Mouse (Mus musculus) ES-E14 (cell line): ENCODE measurements at regions not wholly inside any gene's neighbourhood (a gene's known extent, or its start where the extent isn't known, plus 50 kb on each side); places are given as distances from the start of the nearest gene placed in this dataset.

ENCODE experiments used
- DNase-seq: peaks from one replicate; pipeline ENCODE4 v3.0.0-alpha.2; 2013; ENCODE audit warnings: low read depth, low spot score
- H3K27ac ChIP-seq: 2 replicates; pipeline ENCODE4 v1.5.1; 2012; ENCODE audit warnings: low read depth, mild to moderate bottlenecking, low read length, moderate library complexity, mixed read lengths; ENCODE audit not compliant: poor library complexity, insufficient read depth, severe bottlenecking
- H3K36me3 ChIP-seq: 2 replicates; pipeline ENCODE4 v1.6.1; 2012; ENCODE audit warnings: mild to moderate bottlenecking, low read length, moderate library complexity, mixed read lengths; ENCODE audit not compliant: control insufficient read depth, poor library complexity, insufficient read depth, severe bottlenecking
- H3K4me1 ChIP-seq, 2 experiments: fragments of 150-350 bp in 1 of 2; sonication (generic) in 1 of 2; 2 replicates each; pipeline ENCODE4 v1.6.1; 2012; ENCODE audit warnings: low read length in 2 of 2, mild to moderate bottlenecking in 1 of 2, mixed read lengths in 1 of 2; ENCODE audit not compliant: control insufficient read depth in 2 of 2, insufficient read depth in 2 of 2, poor library complexity in 1 of 2
- H3K4me3 ChIP-seq, 2 experiments: fragments of 150-350 bp in 1 of 2; sonication (generic) in 1 of 2; 2 replicates each; pipeline ENCODE4 v1.5.1; 2012; ENCODE audit warnings: low read length in 2 of 2, low read depth in 1 of 2, mild to moderate bottlenecking in 1 of 2, mixed read lengths in 1 of 2; ENCODE audit not compliant: insufficient read depth in 1 of 2, poor library complexity in 1 of 2, severe bottlenecking in 1 of 2
- H3K9ac ChIP-seq: 2 replicates; pipeline ENCODE4 v1.6.1; 2012; ENCODE audit warnings: low read depth, mild to moderate bottlenecking, low read length, mixed read lengths; ENCODE audit not compliant: poor library complexity, insufficient read depth, severe bottlenecking
- H3K9me3 ChIP-seq: fragments of 150-350 bp; sonication (generic); 2 replicates; pipeline ENCODE4 v1.6.1; 2012; ENCODE audit warnings: low read depth, mild to moderate bottlenecking, low read length; ENCODE audit not compliant: control insufficient read depth, insufficient read depth
- CHD2 ChIP-seq: IDR thresholded peaks from 2 replicates; pipeline ENCODE4 v1.6.1; 2014; ENCODE audit warnings: mild to moderate bottlenecking, low read depth, low read length, inconsistent platforms
- HCFC1 ChIP-seq: IDR thresholded peaks from 2 replicates; pipeline ENCODE4 v1.6.1; 2012; ENCODE audit warnings: low read length, inconsistent platforms, borderline replicate concordance; ENCODE audit not compliant: insufficient read depth
- MAFK ChIP-seq: IDR thresholded peaks from 2 replicates; pipeline ENCODE4 v1.6.1; 2014; ENCODE audit warnings: mild to moderate bottlenecking, low read depth, low read length, inconsistent platforms; ENCODE audit not compliant: insufficient read depth
- ZC3H11A ChIP-seq: IDR thresholded peaks from 2 replicates; pipeline ENCODE4 v1.6.1; 2012; ENCODE audit warnings: low read depth, mild to moderate bottlenecking, inconsistent platforms, low read length, borderline replicate concordance
- ZNF384 ChIP-seq: IDR thresholded peaks from 2 replicates; pipeline ENCODE4 v1.6.1; 2012; ENCODE audit warnings: low read depth, low read length, inconsistent platforms
- in situ Hi-C, 2 experiments: fragments of 600-800 bp; cut with MboI; formaldehyde crosslinking; loops; one replicate each; pipeline ENCODE4 v1.15.1; 2025; ENCODE audit warnings: low sequenced_read_pairs in 2 of 2, inconsistent platforms in 1 of 2; ENCODE audit not compliant: unreplicated experiment in 2 of 2

DNA sequence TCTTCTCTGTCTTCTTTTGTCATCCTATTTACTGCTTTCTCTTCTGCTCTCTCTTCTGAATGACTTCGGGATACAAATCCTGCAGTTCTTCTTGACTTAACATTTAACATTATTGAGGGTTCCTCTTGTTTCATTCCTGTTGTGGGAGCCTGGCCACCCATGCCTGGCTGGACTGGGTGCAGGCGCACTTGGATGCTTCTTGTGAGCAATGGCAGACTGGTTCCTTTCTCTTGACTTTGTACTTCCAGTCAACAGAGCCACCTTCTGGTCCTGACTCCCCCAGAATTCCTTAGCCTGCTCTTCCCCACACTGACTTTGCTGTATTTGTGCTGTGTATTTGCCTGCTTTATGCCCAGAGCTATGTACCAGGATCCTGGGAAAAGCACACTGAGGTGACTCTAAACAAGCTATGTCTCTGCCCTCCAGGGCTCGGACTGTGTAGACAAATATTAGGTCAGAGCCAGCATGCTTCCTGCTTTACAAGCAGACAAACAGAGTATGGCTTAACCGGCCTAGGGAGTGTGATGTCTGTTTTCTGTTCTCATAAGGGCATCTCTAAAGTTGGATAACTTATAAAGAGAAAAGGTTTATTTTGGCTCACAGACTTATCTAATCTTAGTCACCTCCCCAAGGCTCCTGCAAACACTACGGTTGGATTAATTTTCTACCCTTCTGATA lies 133.5 kb upstream of the Stc2 start:
- in situ Hi-C loops, result no loop called here
- no peaks in the 10 kb centered on the region for H3K9me3 ChIP-seq

DNA sequence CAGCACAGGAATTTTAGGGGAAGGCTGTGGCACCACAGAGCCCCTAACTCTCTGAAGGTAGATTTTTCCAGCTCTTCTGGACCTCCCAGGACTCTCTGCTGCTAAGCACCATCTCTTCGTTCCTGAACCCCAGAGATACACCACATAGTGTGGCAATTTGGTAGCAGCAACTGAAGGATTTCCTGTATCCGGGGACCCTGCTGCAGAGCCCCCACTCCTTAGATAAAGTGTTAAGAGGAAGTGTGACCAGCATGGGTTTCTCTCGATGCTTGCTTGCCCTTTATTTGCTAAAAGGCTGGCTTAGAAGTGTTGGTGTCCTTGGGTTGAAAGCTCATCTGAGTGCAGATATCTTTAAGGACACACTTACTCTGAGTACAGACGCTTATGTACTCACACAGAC lies 115.6 kb upstream of the Stc2 start:
- in situ Hi-C loops, result no loop called here
- no peak for DNase-seq
- no peaks in the 10 kb centered on the region for H3K4me1 ChIP-seq
- H3K4me3 ChIP-seq, result no peak overlapping the region
- H3K9me3 ChIP-seq, result no peaks in the 10 kb centered on the region
- no peak overlapping the region for H3K9ac ChIP-seq
- no peak overlapping the region for H3K27ac ChIP-seq
- no peaks in the 10 kb centered on the region for H3K36me3 ChIP-seq
- TF ChIP-seq HCFC1, result no peak
- TF ChIP-seq ZNF384, result no peak
- no peak for TF ChIP-seq MAFK
- no peak for TF ChIP-seq ZC3H11A
- no peak for TF ChIP-seq CHD2

More for the DNA sequence above, 133.5 kb upstream of the Stc2 start:
- Histone ChIP-seq H3K4me3 (no peak overlapping the region), H3K4me1 (no peaks in the 10 kb centered on the region), H3K36me3 (no peaks in the 10 kb centered on the region), H3K9ac (no peak overlapping the region), H3K27ac (no peak overlapping the region)
- TF ChIP-seq ZNF384 (no peak), HCFC1 (no peak), CHD2 (no peak), ZC3H11A (no peak), MAFK (no peak)
- DNase-seq, result no peak

DNA sequence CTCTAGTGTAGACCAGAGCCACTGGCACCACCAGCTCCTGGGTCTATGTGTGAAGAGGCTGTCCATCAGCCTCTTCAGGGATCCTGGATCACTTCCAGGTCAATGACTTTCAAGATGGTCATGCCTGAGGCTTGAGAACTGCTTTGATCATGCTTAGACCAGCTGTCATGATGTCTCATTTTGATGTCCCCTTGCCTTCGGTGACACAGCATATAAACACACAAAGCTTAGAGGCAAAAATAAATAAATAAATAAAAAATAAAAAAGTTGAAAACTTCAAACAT lies 111.1 kb upstream of the Stc2 start:
- no peak for DNase-seq
- Histone ChIP-seq H3K9ac (no peak overlapping the region), H3K36me3 (no peaks in the 10 kb centered on the region), H3K9me3 (no peaks in the 10 kb centered on the region), H3K27ac (no peak overlapping the region), H3K4me3 (no peak overlapping the region), H3K4me1 (no peaks in the 10 kb centered on the region)
- TF ChIP-seq ZC3H11A, result no peak
- TF ChIP-seq ZNF384, result no peak
- in situ Hi-C loops, result no loop called here

DNA sequence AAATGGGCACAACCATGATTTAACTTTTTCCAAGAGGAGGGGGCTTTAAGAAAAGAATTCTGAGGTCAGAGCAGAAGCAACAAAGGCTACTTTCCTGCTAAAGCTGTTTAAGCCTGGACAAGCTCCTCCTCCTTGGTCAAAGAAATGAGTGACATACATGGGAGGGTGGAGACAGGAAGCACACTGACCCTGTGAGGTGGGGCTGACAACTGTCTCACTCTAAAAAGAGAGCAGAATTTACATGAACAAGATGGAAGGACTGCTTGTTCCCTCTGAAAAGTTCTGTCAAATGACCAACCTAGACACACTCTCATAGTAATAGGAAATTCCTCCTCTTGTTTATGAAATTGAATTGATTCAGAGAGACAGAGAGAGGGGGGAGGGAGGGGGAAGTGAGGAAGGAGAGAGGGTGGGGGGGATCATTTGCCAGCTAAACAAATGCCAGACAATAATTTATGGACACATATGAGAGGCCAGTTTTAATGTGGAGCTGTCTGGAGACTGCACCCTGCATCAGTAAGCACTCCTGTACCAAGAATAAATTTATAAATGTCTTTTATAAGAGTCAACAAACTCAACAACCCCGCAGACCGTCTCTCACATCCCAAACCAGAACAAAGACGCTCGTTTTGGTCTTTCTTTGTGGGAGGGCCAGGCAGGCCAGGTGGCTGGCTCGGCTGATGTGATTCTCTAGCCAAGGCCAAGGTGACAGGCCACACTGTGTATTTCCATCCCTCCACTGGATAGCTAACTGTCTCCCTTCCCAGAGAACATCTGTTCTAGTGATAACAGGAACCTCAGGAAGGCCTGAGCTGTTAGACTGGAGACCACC lies 110.6 kb upstream of the Stc2 start:
- Histone ChIP-seq H3K9me3 (no peaks in the 10 kb centered on the region), H3K27ac (no peak overlapping the region), H3K4me1 (no peaks in the 10 kb centered on the region), H3K4me3 (no peak overlapping the region), H3K36me3 (no peaks in the 10 kb centered on the region), H3K9ac (no peak overlapping the region)
- no peak for DNase-seq
- TF ChIP-seq ZNF384 (no peak), MAFK (no peak), ZC3H11A (no peak), CHD2 (no peak), HCFC1 (no peak)
- in situ Hi-C loops, result no loop called here
